Mouse (Mus musculus): ENCODE data around the gene Duoxa1. TPM values are rescaled to one million over a fixed set of nuclear protein-coding genes. Genes with fewer than 3 reads are reported as not detected.

The Duoxa1 gene
- polyA plus RNA-seq, 1 experiment, result not detected

GRCm38 (mm10) chr2:122299911-122300655 is 13.4 kb downstream of the Duoxa1 start:
- peaks cover 61% of the 10 kb centered on the region for H3K4me1 ChIP-seq
- no peak overlapping the region for H3K4me3 ChIP-seq (replicated peaks)
- peaks cover 94% of the 10 kb centered on the region for H3K27me3 ChIP-seq (replicated peaks)
- H3K9me3 ChIP-seq, result no peaks in the 10 kb centered on the region
- no peak for TF ChIP-seq GATA1 (IDR thresholded peaks at IDR 0.05; ENCODE audit: borderline replicate concordance, low read length)
- TF ChIP-seq FLI1 (IDR thresholded peaks at IDR 0.05; ENCODE audit: low read length), result no peak
- no peaks in the 10 kb centered on the region for H3K36me3 ChIP-seq (replicated peaks; ENCODE audit: low read length)

GRCm38 (mm10) chr2:122298596-122299490 is 14.7 kb downstream of the Duoxa1 start, which contains the start of gene Duoxa2:
TSS of gene Duoxa2 (plus strand) at chr2:122298900.
- TF ChIP-seq FLI1 (IDR thresholded peaks at IDR 0.05; ENCODE audit: low read length) (no peak), GATA1 (IDR thresholded peaks at IDR 0.05; ENCODE audit: borderline replicate concordance, low read length) (no peak)
- Histone ChIP-seq H3K4me3 (replicated peaks) (peak within 1 kb of the TSS; percentile 80), H3K27me3 (replicated peaks) (peaks cover 94% of the 10 kb centered on the region), H3K4me1 (peaks cover 61% of the 10 kb centered on the region), H3K36me3 (replicated peaks; ENCODE audit: low read length) (no peaks in the 10 kb centered on the region), H3K9me3 (no peaks in the 10 kb centered on the region)

DNA sequence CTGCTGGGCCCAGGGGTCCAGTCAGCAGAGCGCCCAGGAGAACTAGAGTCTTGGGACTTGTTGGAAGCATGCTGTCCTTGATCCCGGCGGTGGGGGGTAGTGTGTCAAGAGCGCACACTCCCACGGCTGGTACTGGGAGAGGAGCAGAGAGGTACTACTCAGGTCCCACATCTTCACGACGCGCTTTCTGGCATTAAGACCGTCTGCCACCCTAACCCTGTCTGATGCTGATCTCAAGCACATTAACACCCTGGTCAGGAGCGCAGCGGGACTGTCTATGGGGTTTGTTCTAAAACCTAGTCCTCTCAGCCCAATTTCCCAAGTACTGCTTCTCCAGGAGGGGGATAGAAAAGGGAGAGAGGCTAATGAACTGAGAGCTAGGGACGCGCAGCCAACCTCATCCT is 15.4 kb downstream of the Duoxa1 start, which contains the start of gene Duox2:
TSS of gene Duox2 (minus strand) at position 354 of the 404 bp plus-strand sequence.
- Histone ChIP-seq H3K27me3 (replicated peaks) (peaks cover 95% of the 10 kb centered on the region), H3K4me1 (peaks cover 60% of the 10 kb centered on the region), H3K36me3 (replicated peaks; ENCODE audit: low read length) (no peaks in the 10 kb centered on the region), H3K4me3 (replicated peaks) (peak within 1 kb of the TSS; percentile 80), H3K9me3 (no peaks in the 10 kb centered on the region)
- TF ChIP-seq FLI1 (IDR thresholded peaks at IDR 0.05; ENCODE audit: low read length), result no peak

DNA sequence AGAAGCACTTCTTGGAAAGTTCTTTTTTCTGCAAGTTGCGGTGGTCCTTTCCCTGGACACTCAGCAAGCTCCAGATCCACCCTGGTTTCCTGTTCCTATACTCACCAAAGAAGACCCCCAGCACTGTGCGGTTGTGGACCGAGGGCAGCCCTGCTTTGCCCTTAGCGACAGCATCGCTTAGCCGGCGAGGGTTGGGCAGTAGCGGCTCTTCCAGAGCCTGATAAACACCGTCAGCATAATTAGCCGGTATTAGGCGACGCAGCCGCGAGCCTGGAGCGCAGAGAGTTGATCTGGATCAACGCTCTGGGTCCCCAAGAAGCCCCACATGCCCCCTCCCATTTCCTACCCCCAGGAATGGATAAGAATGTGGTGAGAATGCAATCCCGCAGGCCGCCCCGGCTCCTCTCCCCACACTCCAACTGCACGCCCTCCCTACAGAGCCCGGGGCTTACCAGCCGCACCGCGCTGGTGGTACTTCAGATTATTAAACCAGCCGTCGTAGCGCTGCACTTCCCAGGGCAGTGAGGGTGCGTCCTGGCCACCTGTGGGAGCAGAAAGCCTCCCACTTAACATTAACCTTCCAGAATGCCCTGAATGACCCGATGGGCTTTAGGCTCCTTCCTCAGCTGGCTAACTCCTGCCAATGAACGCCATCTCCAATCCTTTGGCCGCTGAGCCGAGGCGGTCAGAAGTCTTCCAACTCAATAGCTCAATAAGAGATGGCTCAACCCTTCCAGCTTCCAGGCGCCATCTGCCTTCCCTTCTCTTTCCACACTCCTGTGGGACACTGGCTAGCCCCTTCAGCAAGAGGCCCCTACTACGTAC is 16.0 kb downstream of the Duoxa1 start:
- Histone ChIP-seq H3K4me1 (peaks cover 54% of the 10 kb centered on the region), H3K9me3 (no peaks in the 10 kb centered on the region), H3K27me3 (replicated peaks) (peaks cover 96% of the 10 kb centered on the region), H3K36me3 (replicated peaks; ENCODE audit: low read length) (no peaks in the 10 kb centered on the region), H3K4me3 (replicated peaks) (peak overlapping the region; percentile 16)
- TF ChIP-seq GATA1 (IDR thresholded peaks at IDR 0.05; ENCODE audit: borderline replicate concordance, low read length) (no peak), FLI1 (IDR thresholded peaks at IDR 0.05; ENCODE audit: low read length) (no peak)

- Histone ChIP-seq H3K4me1 (peaks cover 37% of the 10 kb centered on the region), H3K36me3 (replicated peaks; ENCODE audit: low read length) (no peaks in the 10 kb centered on the region), H3K27me3 (replicated peaks) (peaks cover 95% of the 10 kb centered on the region), H3K9me3 (0 out of 2 replicates have a peak, but pooled peaks cover 3% of the 10 kb centered on the region), H3K4me3 (replicated peaks) (no peak overlapping the region)
- TF ChIP-seq GATA1 (IDR thresholded peaks at IDR 0.05; ENCODE audit: borderline replicate concordance, low read length), result no peak
- TF ChIP-seq FLI1 (IDR thresholded peaks at IDR 0.05; ENCODE audit: low read length), result no peak
These were observed 18.6 kb downstream of the Duoxa1 start for GRCm38 (mm10) chr2:122294916-122295315.

- TF ChIP-seq GATA1 (IDR thresholded peaks at IDR 0.05; ENCODE audit: borderline replicate concordance, low read length) (no peak), FLI1 (IDR thresholded peaks at IDR 0.05; ENCODE audit: low read length) (no peak)
- H3K4me1 ChIP-seq, result peaks cover 5% of the 10 kb centered on the region
- H3K9me3 ChIP-seq, result peaks cover 26% of the 10 kb centered on the region
- H3K4me3 ChIP-seq (replicated peaks), result no peak overlapping the region
- no peaks in the 10 kb centered on the region for H3K36me3 ChIP-seq (replicated peaks; ENCODE audit: low read length)
- peaks cover 76% of the 10 kb centered on the region for H3K27me3 ChIP-seq (replicated peaks)
These were observed 27.4 kb downstream of the Duoxa1 start for GRCm38 (mm10) chr2:122286137-122286536.

- Histone ChIP-seq H3K9me3 (peaks cover 24% of the 10 kb centered on the region), H3K4me3 (replicated peaks) (no peak overlapping the region), H3K36me3 (replicated peaks; ENCODE audit: low read length) (no peaks in the 10 kb centered on the region), H3K27me3 (replicated peaks) (peaks cover 69% of the 10 kb centered on the region), H3K4me1 (no peaks in the 10 kb centered on the region)
- TF ChIP-seq GATA1 (IDR thresholded peaks at IDR 0.05; ENCODE audit: borderline replicate concordance, low read length) (no peak), FLI1 (IDR thresholded peaks at IDR 0.05; ENCODE audit: low read length) (no peak)
These were observed 29.4 kb downstream of the Duoxa1 start for GRCm38 (mm10) chr2:122284091-122284490.

GRCm38 (mm10) chr2:122278769-122279168 is 34.8 kb downstream of the Duoxa1 start:
- TF ChIP-seq FLI1 (IDR thresholded peaks at IDR 0.05; ENCODE audit: low read length) (no peak), GATA1 (IDR thresholded peaks at IDR 0.05; ENCODE audit: borderline replicate concordance, low read length) (no peak)
- H3K27me3 ChIP-seq (replicated peaks), result peaks cover 51% of the 10 kb centered on the region
- no peak overlapping the region for H3K4me3 ChIP-seq (replicated peaks)

More at GRCm38 (mm10) chr2:122278769-122279168, 34.8 kb downstream of the Duoxa1 start:
- Histone ChIP-seq H3K36me3 (replicated peaks; ENCODE audit: low read length) (no peaks in the 10 kb centered on the region), H3K9me3 (peaks cover 24% of the 10 kb centered on the region), H3K4me1 (no peaks in the 10 kb centered on the region)

Data from megakaryocyte, embryonic 14.5 days (primary cell).